Mouse (Mus musculus) fibroblast of lung, adult 2 months (primary cell): ENCODE results near the gene Sprr2d.

Experiments
- DNase-seq: peaks from one replicate; pipeline ENCODE4 v3.0.0-alpha.2; 2011; ENCODE audit warnings: low read depth

The Sprr2d gene

GRCm38 (mm10) chr3:92338840-92339239, at the start of gene Sprr2d:
Gene Sprr2d (plus strand): TSS chr3:92339140.
- no peak for DNase-seq

DNA sequence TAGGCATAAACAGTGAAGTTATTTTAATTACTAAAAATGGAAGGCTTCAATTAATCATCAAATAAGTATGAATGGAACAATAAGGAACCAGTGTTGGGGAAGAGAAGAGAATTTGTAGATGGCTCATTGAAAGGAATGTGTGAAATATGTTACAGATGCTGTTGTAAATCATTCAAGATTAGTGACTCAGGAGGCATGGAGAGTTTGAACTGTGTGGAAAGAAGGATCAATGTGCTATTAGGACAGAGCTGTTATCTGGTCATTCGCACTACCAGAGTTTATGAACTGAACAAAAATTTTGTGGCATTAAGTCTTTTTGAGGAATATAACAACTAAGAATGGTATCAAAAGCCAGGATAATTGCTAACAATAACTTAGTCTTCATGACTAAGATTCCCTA, 31.5 kb upstream of the Sprr2d start:
- no peak for DNase-seq

- no peak for DNase-seq
Measured at GRCm38 (mm10) chr3:92316320-92316719, 22.6 kb upstream of the Sprr2d start, which contains the start of gene Sprr2b. Gene Sprr2b (plus strand): TSS chr3:92316620.

DNA sequence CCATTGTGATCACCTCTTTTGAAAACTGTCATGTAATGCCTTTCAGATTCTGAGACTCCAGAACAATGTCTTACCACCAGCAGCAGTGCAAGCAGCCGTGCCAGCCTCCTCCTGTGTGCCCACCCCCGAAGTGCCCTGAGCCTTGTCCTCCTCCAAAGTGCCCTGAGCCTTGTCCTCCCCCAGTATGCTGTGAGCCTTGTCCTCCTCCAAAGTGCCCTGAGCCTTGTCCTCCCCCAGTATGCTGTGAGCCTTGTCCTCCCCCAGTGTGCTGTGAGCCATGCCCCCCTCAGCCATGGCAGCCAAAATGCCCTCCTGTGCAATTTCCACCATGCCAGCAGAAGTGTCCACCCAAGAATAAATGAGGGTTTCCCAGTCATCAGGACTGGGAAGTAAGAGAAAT, 21.6 kb upstream of the Sprr2d start:
- DNase-seq = no peak

DNA sequence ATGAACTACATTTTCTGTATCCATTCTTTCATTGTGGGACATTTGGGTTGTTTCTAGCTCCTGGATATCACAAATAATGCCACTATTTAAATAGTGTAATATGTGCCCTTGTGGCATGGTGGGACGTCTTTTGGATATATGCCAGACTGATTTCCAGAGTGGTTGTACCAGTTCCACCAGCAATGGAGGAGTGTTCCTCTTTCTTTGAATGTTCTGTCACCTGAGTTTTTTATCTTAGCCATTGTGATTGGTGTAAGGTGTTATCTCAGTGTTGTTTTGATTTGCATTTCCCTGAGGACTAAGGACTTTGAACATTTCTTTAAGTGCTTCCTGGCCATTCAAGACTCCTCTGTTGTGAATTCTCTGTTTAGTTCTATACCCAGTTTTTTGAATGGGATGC, 2.7 kb upstream of the Sprr2d start:
- DNase-seq = no peak

DNA sequence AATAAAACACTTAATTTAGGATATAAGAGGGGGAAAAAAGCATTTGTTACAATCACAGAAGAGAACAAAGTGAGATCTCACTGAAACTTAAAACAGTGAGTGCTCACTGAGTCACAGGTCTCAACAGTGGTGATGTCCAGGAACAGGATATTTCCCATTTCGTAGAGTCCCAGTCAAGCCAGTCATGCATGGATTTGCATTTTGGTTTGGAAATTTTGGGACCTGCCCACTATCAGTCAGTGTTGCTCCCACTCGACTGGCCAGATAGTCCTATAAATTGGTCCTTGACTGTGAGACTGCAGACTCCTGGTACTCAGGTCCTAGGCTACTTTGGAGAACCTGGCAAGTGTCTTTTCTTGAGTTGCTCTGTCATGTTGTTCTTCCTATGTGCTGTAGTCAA, 12.9 kb downstream of the Sprr2d start, which contains the start of gene Sprr2e:
Sprr2e (plus strand) TSS at position 301 of the 400 bp plus-strand sequence.
- no peak for DNase-seq

DNA sequence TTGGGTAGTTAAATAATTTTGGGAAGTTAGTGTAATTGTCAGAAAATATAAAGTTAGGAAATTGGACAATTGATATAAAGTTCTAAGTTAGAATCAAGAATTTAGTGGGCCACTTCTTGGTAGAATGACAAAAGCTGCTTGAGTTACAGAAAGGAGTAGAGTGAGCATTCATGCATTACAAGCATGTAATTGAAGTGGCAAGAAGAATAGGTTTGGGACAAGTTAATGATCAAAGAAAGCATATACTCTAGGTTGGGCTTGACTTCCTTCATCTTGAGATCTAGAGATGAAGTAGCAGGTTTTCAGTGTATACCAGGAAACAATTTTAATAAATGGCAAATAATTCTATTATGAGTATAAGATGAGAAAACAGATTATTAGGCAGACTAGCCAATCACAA, 22.7 kb downstream of the Sprr2d start:
- DNase-seq = no peak

GRCm38 (mm10) chr3:92364887-92365286, 25.9 kb downstream of the Sprr2d start, which contains the start of gene Sprr2f:
Gene Sprr2f (plus strand): TSS chr3:92365187.
- DNase-seq = no peak

DNA sequence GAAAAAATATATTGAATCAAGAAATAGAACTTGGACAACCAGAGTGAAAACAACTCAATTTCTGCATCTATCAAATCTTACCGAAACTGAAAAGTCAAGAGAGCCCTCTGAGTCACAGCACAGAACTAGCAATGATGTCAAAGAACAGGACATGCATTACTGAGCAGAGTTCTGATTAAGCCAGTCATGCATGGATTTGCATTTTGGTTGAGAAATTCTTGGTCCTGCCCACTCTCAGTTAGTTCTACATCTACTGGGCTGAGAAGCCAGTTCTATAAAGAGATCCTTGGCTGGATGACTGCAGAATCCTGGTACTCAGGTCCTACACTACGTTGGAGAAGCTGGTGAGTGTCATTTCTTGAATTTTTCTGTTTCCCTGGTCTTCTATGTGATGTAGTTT, 34.7 kb downstream of the Sprr2d start:
- DNase-seq = no peak

DNA sequence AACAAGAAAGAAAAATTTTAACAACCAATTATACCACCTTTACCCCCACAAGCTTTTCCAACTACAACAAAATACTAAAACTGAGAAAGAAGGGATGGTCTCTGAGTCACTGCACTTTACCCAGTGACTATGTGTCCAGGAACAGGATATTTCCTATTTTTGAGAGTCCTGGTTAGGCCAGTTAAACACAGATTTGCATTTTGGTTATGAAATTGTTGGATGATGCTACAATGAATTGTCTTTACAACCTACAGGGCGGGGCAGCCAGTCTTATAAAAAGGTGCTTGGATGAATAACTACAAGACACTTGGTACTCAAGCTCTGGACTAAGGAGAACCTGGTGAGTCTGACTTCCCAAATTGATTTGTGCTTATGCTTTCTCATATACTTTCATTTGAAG, 46.4 kb downstream of the Sprr2d start, which contains the start of gene Sprr2h:
Sprr2h (plus strand) TSS at position 301 of the 400 bp plus-strand sequence.
- DNase-seq = no peak
